Mouse (Mus musculus) embryonic facial prominence, embryonic 15.5 days (tissue): Measurements from ENCODE around the gene Gba. TPM values are rescaled to one million over a fixed set of nuclear protein-coding genes. Genes with fewer than 3 reads are reported as not detected.

Experiments
- ATAC-seq: fragments of 200-750 bp; cut with Nextera tagmentation; 2 replicates; pipeline ENCODE4 v1.8.0; 2017; ENCODE audit warnings: low read depth, moderate TSS enrichment; ENCODE audit not compliant: insufficient number of reproducible peaks, low FRiP score, low TSS enrichment
- H3K27ac ChIP-seq: fragments of 300-500 bp; sonication (generic); replicated peaks from 2 replicates; pipeline ENCODE4 v1.5.1; 2015; ENCODE audit warnings: mild to moderate bottlenecking, inconsistent platforms
- H3K27me3 ChIP-seq: fragments of 300-500 bp; sonication (generic); 2 replicates; pipeline ENCODE4 v1.6.1; 2015; ENCODE audit warnings: inconsistent platforms
- H3K36me3 ChIP-seq: fragments of 300-500 bp; sonication (generic); 2 replicates; pipeline ENCODE4 v1.6.1; 2015; ENCODE audit warnings: mild to moderate bottlenecking, inconsistent platforms
- H3K4me1 ChIP-seq: fragments of 300-500 bp; sonication (generic); 2 replicates; pipeline ENCODE4 v1.6.1; 2015; ENCODE audit warnings: inconsistent platforms
- H3K4me2 ChIP-seq: fragments of 300-500 bp; sonication (generic); replicated peaks from 2 replicates; pipeline ENCODE4 v1.6.1; 2015; ENCODE audit warnings: mild to moderate bottlenecking, inconsistent platforms
- H3K4me3 ChIP-seq: fragments of 300-500 bp; sonication (generic); replicated peaks from 2 replicates; pipeline ENCODE4 v1.5.1; 2015; ENCODE audit warnings: mild to moderate bottlenecking, inconsistent platforms
- H3K9ac ChIP-seq: fragments of 300-500 bp; sonication (generic); 2 replicates; pipeline ENCODE4 v1.6.1; 2015; ENCODE audit warnings: inconsistent platforms
- H3K9me3 ChIP-seq: fragments of 300-500 bp; sonication (generic); replicated peaks from 2 replicates; pipeline ENCODE4 v1.6.1; 2016; ENCODE audit warnings: inconsistent platforms
- WGBS: fragments of 180-500 bp; shearing (Covaris S2); methylation state at CpG from one replicate; pipeline ENCODE4 v1.1.7; 2015; 5-methylcytosine and 5-hydroxymethylcytosine counted together
- polyA plus RNA-seq: library from polyadenylated mRNA; unstranded; fragments of >200 nt; fragmentation: Nextera tagmentation; extraction: Ambion mirVana; gene quantifications from 2 replicates; pipeline ENCODE4 v1.2.1, GENCODE M21; 2015

Gba gene
- polyA plus RNA-seq, 1 experiment from 2014 or later, result 55.6 TPM

DNA sequence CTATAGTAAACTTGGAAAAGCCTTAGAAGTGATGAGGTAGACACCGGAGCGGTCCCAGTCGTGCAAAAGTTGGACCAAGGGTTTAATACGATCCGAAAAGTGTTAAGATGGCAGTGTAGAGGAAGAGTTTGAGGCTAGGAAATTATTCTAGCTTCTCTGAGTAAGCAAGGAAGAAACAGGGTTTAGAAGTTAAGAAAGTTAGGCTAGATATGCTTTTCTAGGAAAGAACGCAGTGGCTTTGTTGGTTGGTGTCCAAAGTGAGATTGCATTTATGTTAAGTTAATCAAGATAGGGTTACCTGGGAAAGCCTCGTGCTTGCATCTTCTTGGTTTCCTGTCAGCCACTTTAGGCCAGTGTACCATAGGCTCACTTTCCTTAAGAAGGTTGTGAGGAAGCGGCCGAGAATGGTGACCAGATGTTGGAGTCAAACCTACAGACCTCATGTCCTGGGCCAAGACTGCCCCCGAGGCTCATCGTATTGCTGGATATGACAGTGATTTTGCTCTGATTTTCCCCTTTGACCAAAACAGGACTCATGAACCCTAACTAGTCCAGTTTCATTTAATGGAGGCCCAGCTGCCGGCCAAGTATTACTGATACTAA, 37.4 kb upstream of the Gba start:
- H3K4me3 ChIP-seq, result peak overlapping the region; percentile 89
- peaks cover 21% of the 10 kb centered on the region for H3K4me1 ChIP-seq
- peak overlapping the region; percentile 98 for H3K9ac ChIP-seq
- peak overlapping the region; percentile 98 for H3K27ac ChIP-seq
- 10% methylated on average over 12 of the region's 12 CpGs for WGBS
- peaks cover 29% of the 10 kb centered on the region for H3K36me3 ChIP-seq
- H3K9me3 ChIP-seq, result no peaks in the 10 kb centered on the region
- no peaks in the 10 kb centered on the region for H3K27me3 ChIP-seq
- H3K4me2 ChIP-seq, result peak overlapping the region; percentile 70
- ATAC-seq, result no peak

- Histone ChIP-seq H3K4me3 (no peak overlapping the region), H3K36me3 (peaks cover 43% of the 10 kb centered on the region), H3K27me3 (no peaks in the 10 kb centered on the region), H3K9ac (no peak overlapping the region), H3K9me3 (no peaks in the 10 kb centered on the region), H3K27ac (no peak overlapping the region), H3K4me2 (no peak overlapping the region), H3K4me1 (peaks cover 19% of the 10 kb centered on the region)
- no peak for ATAC-seq
- WGBS, result 94% methylated on average over 19 of the region's 19 CpGs
Measured at GRCm38 (mm10) chr3:89166945-89167344, 35.8 kb upstream of the Gba start.

- Histone ChIP-seq H3K9me3 (no peaks in the 10 kb centered on the region), H3K27ac (no peak overlapping the region), H3K4me1 (peaks cover 17% of the 10 kb centered on the region), H3K4me2 (no peak overlapping the region), H3K27me3 (no peaks in the 10 kb centered on the region), H3K9ac (no peak overlapping the region), H3K36me3 (peaks cover 77% of the 10 kb centered on the region), H3K4me3 (no peak overlapping the region)
- ATAC-seq, result no peak
- WGBS, result 89% methylated on average over 11 of the region's 11 CpGs
Measured at GRCm38 (mm10) chr3:89174844-89175243, 27.9 kb upstream of the Gba start.

- no peaks in the 10 kb centered on the region for H3K27me3 ChIP-seq
- H3K4me3 ChIP-seq, result no peak overlapping the region
- no peak for ATAC-seq
- H3K4me1 ChIP-seq, result peaks cover 17% of the 10 kb centered on the region
- 93% methylated on average over 10 of the region's 10 CpGs for WGBS
- H3K4me2 ChIP-seq, result no peak overlapping the region
- H3K9me3 ChIP-seq, result no peaks in the 10 kb centered on the region
- no peak overlapping the region for H3K9ac ChIP-seq
- H3K27ac ChIP-seq, result no peak overlapping the region
- peaks cover 77% of the 10 kb centered on the region for H3K36me3 ChIP-seq
Measured at GRCm38 (mm10) chr3:89175544-89175943, 27.2 kb upstream of the Gba start.

- no peak overlapping the region for H3K4me2 ChIP-seq
- peaks cover 78% of the 10 kb centered on the region for H3K36me3 ChIP-seq
- H3K27me3 ChIP-seq, result no peaks in the 10 kb centered on the region
- H3K9me3 ChIP-seq, result no peaks in the 10 kb centered on the region
- no peak overlapping the region for H3K4me3 ChIP-seq
- peaks cover 17% of the 10 kb centered on the region for H3K4me1 ChIP-seq
- H3K9ac ChIP-seq, result no peak overlapping the region
- 82% methylated on average over 7 of the region's 7 CpGs for WGBS
- H3K27ac ChIP-seq, result no peak overlapping the region
- ATAC-seq, result no peak
Measured at GRCm38 (mm10) chr3:89176421-89176820, 26.3 kb upstream of the Gba start.

- H3K36me3 ChIP-seq, result peaks cover 79% of the 10 kb centered on the region
- peak; percentile 94 for ATAC-seq
- H3K4me3 ChIP-seq, result peak within 1 kb of the TSS; percentile 81
- peaks cover 17% of the 10 kb centered on the region for H3K4me1 ChIP-seq
- H3K9ac ChIP-seq, result peak within 1 kb of the TSS; percentile 78
- WGBS, result under 1% methylated on average over 43 of the region's 43 CpGs
- no peaks in the 10 kb centered on the region for H3K27me3 ChIP-seq
- H3K9me3 ChIP-seq, result no peaks in the 10 kb centered on the region
- H3K4me2 ChIP-seq, result peak within 1 kb of the TSS; percentile 76
- H3K27ac ChIP-seq, result peak within 1 kb of the TSS; percentile 78
Measured at GRCm38 (mm10) chr3:89177242-89178106, 25.3 kb upstream of the Gba start, which contains the start of gene Scamp3. TSS of gene Scamp3 (plus strand) at chr3:89177473.

GRCm38 (mm10) chr3:89178107-89178385, 24.7 kb upstream of the Gba start:
- peak overlapping the region; percentile 78 for H3K27ac ChIP-seq
- peak overlapping the region; percentile 76 for H3K4me2 ChIP-seq
- peak overlapping the region; percentile 78 for H3K9ac ChIP-seq
- peaks cover 20% of the 10 kb centered on the region for H3K4me1 ChIP-seq
- ATAC-seq, result no peak
- WGBS, result 3% methylated on average over 6 of the region's 6 CpGs
- H3K9me3 ChIP-seq, result no peaks in the 10 kb centered on the region
- peak overlapping the region; percentile 81 for H3K4me3 ChIP-seq
- peaks cover 74% of the 10 kb centered on the region for H3K36me3 ChIP-seq
- H3K27me3 ChIP-seq, result no peaks in the 10 kb centered on the region

DNA sequence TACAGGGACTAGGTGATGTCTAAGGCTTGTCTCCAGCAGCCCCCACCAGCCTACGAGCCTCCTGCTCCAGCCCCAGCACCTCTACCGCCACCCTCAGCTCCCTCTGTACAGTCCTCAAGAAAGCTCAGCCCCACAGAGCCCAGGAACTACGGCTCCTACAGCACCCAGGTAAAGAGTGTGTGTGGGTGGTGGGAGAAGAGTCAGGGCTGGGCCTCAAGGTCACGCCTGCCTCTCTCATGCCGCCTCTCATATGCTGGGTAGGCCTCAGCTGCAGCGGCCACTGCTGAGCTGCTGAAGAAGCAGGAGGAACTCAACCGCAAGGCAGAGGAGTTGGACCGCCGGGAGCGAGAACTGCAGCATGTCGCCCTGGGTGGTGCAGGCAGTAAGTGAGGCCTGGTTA, 23.7 kb upstream of the Gba start:
- Histone ChIP-seq H3K27me3 (no peaks in the 10 kb centered on the region), H3K4me2 (peak overlapping the region; percentile 76), H3K4me3 (peak overlapping the region; percentile 81; the same call in 1 of the 2 replicates), H3K36me3 (peaks cover 64% of the 10 kb centered on the region), H3K9ac (no peak overlapping the region), H3K27ac (no peak overlapping the region), H3K9me3 (no peaks in the 10 kb centered on the region), H3K4me1 (peaks cover 27% of the 10 kb centered on the region)
- 85% methylated on average over 11 of the region's 11 CpGs for WGBS
- no peak for ATAC-seq

DNA sequence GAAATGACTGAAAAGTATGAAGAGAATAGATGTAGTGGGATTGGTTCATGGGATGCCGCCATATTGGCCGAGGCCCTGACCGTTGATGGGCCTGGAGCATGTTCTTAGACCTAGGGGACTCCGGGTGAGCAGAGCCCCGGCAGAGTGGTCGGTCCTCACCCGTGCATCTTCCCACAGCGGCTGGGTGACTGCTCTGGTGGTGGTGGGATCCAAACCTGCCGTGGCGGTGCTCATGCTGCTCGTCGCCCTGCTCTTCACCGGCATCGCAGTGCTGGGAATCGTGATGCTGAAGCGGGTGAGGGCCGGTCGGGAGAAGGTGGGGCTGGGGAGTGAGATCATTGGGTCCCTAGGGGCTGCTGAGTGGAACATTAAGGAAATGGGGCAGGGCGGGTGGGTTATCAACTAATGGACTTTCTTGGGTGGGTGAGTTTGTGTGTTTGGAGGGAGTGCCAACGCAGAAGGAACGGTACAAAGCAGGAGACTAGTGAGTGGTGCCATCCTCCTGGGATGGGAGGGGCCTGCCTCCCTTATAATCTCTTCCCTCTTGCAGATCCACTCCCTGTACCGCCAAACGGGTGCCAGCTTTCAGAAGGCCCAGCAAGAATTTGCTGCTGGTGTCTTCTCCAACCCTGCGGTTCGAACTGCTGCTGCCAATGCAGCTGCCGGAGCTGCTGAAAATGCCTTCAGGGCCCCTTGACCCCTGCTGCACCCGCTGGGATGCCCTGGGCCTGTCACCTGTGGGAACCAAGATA, 20.8 kb upstream of the Gba start:
- Histone ChIP-seq H3K9ac (no peak overlapping the region), H3K4me2 (no peak overlapping the region), H3K27ac (no peak overlapping the region), H3K4me1 (peaks cover 41% of the 10 kb centered on the region), H3K27me3 (no peaks in the 10 kb centered on the region), H3K4me3 (no peak overlapping the region), H3K36me3 (peaks cover 37% of the 10 kb centered on the region), H3K9me3 (no peaks in the 10 kb centered on the region)
- WGBS, result 92% methylated on average over 27 of the region's 27 CpGs
- ATAC-seq, result no peak

DNA sequence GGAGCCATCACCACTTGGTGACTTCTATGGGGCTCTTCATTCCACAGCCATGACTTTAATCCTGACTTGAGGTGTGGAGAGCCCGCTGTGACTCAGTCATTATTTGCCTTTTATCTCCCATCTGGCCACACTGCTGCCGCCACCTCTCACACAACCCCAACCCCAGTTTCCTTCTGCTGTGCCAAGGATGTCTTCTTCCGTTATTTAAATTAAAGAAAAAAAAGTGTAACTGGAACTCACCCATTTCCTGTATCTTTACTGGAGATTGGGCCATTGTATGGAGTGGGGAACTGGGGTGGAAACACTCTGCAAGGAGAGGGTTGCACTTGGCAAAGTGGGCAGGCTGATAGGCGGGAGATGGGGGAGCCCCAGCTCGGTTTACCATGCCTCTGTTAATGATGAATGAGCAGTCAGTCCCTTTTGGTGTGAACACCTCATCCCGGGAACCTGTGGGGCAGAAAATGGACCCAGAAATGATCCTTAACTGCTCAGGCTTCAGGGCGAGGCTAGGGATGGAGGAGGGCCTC, 20.1 kb upstream of the Gba start:
- Histone ChIP-seq H3K9me3 (no peaks in the 10 kb centered on the region), H3K9ac (no peak overlapping the region), H3K36me3 (peaks cover 38% of the 10 kb centered on the region), H3K27ac (peak overlapping the region; percentile 89; the same call in 1 of the 2 replicates), H3K27me3 (no peaks in the 10 kb centered on the region), H3K4me3 (peak overlapping the region; percentile 69), H3K4me2 (peak overlapping the region; percentile 92), H3K4me1 (peaks cover 44% of the 10 kb centered on the region)
- ATAC-seq, result no peak
- 55% methylated on average over 7 of the region's 7 CpGs for WGBS
